Mouse (Mus musculus) forebrain, embryonic 13.5 days (tissue): ENCODE data around the gene Peak1. TPM values are rescaled to one million over a fixed set of nuclear protein-coding genes. Genes with fewer than 3 reads are reported as not detected.
"Not testable (repeated sequence)": the region's sequence is repeated elsewhere in the genome, so short reads cannot be mapped to it uniquely, and the experiment has no call there.

ENCODE experiments used
- ATAC-seq: fragments of 200-750 bp; cut with Nextera tagmentation; 2 replicates; pipeline ENCODE4 v1.8.0; 2017
- H3K27ac ChIP-seq: fragments of 300-500 bp; sonication (generic); 2 replicates; pipeline ENCODE4 v1.5.1; 2015; ENCODE audit warnings: inconsistent platforms, mild to moderate bottlenecking, moderate library complexity
- H3K27me3 ChIP-seq: fragments of 300-500 bp; sonication (generic); 2 replicates; pipeline ENCODE4 v1.6.1; 2015; ENCODE audit warnings: mild to moderate bottlenecking, inconsistent platforms
- H3K36me3 ChIP-seq: fragments of 300-500 bp; sonication (generic); 2 replicates; pipeline ENCODE4 v1.6.1; 2015; ENCODE audit warnings: mild to moderate bottlenecking, inconsistent platforms; ENCODE audit not compliant: poor library complexity, severe bottlenecking
- H3K4me1 ChIP-seq: fragments of 300-500 bp; sonication (generic); 2 replicates; pipeline ENCODE4 v1.6.1; 2015; ENCODE audit warnings: inconsistent platforms
- H3K4me2 ChIP-seq: fragments of 300-500 bp; sonication (generic); 2 replicates; pipeline ENCODE4 v1.6.1; 2015; ENCODE audit warnings: inconsistent platforms, mild to moderate bottlenecking, moderate library complexity
- H3K4me3 ChIP-seq: fragments of 300-500 bp; sonication (generic); 2 replicates; pipeline ENCODE4 v1.5.1; 2015; ENCODE audit warnings: mild to moderate bottlenecking, inconsistent platforms
- H3K9ac ChIP-seq: fragments of 300-500 bp; sonication (generic); 2 replicates; pipeline ENCODE4 v1.6.1; 2015; ENCODE audit warnings: mild to moderate bottlenecking, inconsistent platforms
- H3K9me3 ChIP-seq: fragments of 300-500 bp; sonication (generic); replicated peaks from 2 replicates; pipeline ENCODE4 v1.6.1; 2016; ENCODE audit warnings: inconsistent platforms
- WGBS: fragments of 180-500 bp; shearing (Covaris S2); methylation state at CpG from one replicate; pipeline ENCODE4 v1.1.7; 2015; 5-methylcytosine and 5-hydroxymethylcytosine counted together
- polyA plus RNA-seq: library from polyadenylated mRNA; unstranded; fragments of >200 nt; fragmentation: Nextera tagmentation; extraction: Ambion mirVana; gene quantifications from 2 replicates; pipeline ENCODE4 v1.2.1, GENCODE M21; 2015

Peak1 gene
- polyA plus RNA-seq, 1 experiment from 2014 or later = 3.3 TPM

GRCm38 (mm10) chr9:56223429-56224051, 194.3 kb downstream of the Peak1 start:
- peak; percentile 100 for ATAC-seq
- peaks cover 17% of the 10 kb centered on the region for H3K27me3 ChIP-seq
- H3K4me1 ChIP-seq, H3K36me3 ChIP-seq, H3K27ac ChIP-seq, H3K9me3 ChIP-seq, H3K9ac ChIP-seq: not testable (repeated sequence)
- WGBS = 25% methylated on average over 43 of the region's 45 CpGs
- H3K4me2 ChIP-seq = peak overlapping the region; percentile 43
- H3K4me3 ChIP-seq = peak overlapping the region; percentile 25

- Histone ChIP-seq H3K27ac (no peak overlapping the region), H3K4me3 (no peak overlapping the region), H3K9ac (no peak overlapping the region), H3K27me3 (peaks cover 12% of the 10 kb centered on the region), H3K4me2 (no peak overlapping the region), H3K4me1 (peaks cover 5% of the 10 kb centered on the region), H3K9me3 (no peaks in the 10 kb centered on the region), H3K36me3 (no peaks in the 10 kb centered on the region)
- ATAC-seq = no peak
- 81% methylated on average over 2 of the region's 2 CpGs for WGBS
Observed at GRCm38 (mm10) chr9:56218860-56219259, 199.0 kb downstream of the Peak1 start.

GRCm38 (mm10) chr9:56218043-56218442, 199.8 kb downstream of the Peak1 start:
- H3K36me3 ChIP-seq = no peaks in the 10 kb centered on the region
- no peak for ATAC-seq
- no peak overlapping the region for H3K27ac ChIP-seq
- H3K27me3 ChIP-seq = peaks cover 12% of the 10 kb centered on the region
- no peak overlapping the region for H3K4me3 ChIP-seq
- no peak overlapping the region for H3K9ac ChIP-seq
- no peaks in the 10 kb centered on the region for H3K9me3 ChIP-seq
- H3K4me2 ChIP-seq = no peak overlapping the region
- H3K4me1 ChIP-seq = peaks cover 9% of the 10 kb centered on the region
- 92% methylated on average over 2 of the region's 2 CpGs for WGBS

GRCm38 (mm10) chr9:56217386-56217785, 200.5 kb downstream of the Peak1 start:
- Histone ChIP-seq H3K27ac (no peak overlapping the region), H3K4me3 (no peak overlapping the region), H3K36me3 (no peaks in the 10 kb centered on the region), H3K4me2 (no peak overlapping the region), H3K27me3 (peaks cover 8% of the 10 kb centered on the region; the same call in 1 of the 2 replicates), H3K9me3 (no peaks in the 10 kb centered on the region), H3K9ac (no peak overlapping the region), H3K4me1 (peaks cover 9% of the 10 kb centered on the region)
- WGBS = 92% methylated on average over 1 of the region's 1 CpGs
- no peak for ATAC-seq

- H3K4me2 ChIP-seq = peak overlapping the region; percentile 50
- H3K9me3 ChIP-seq = no peaks in the 10 kb centered on the region
- H3K4me1 ChIP-seq = peaks cover 9% of the 10 kb centered on the region
- peak; percentile 62; the same call in 1 of the 2 replicates for ATAC-seq
- H3K27me3 ChIP-seq = no peaks in the 10 kb centered on the region
- H3K4me3 ChIP-seq = peak overlapping the region; percentile 24
- no peak overlapping the region for H3K27ac ChIP-seq
- H3K36me3 ChIP-seq = no peaks in the 10 kb centered on the region
- H3K9ac ChIP-seq = peak overlapping the region; percentile 28
- WGBS = 7% methylated on average over 11 of the region's 11 CpGs
Observed at GRCm38 (mm10) chr9:56213451-56214291, 204.2 kb downstream of the Peak1 start.

- H3K9me3 ChIP-seq = no peaks in the 10 kb centered on the region
- WGBS = 86% methylated on average over 8 of the region's 8 CpGs
- H3K4me3 ChIP-seq = no peak overlapping the region
- no peak for ATAC-seq
- H3K9ac ChIP-seq = no peak overlapping the region
- H3K27me3 ChIP-seq = no peaks in the 10 kb centered on the region
- H3K27ac ChIP-seq = no peak overlapping the region
- no peak overlapping the region for H3K4me2 ChIP-seq
- H3K36me3 ChIP-seq = no peaks in the 10 kb centered on the region
- peaks cover 4% of the 10 kb centered on the region for H3K4me1 ChIP-seq
Observed at GRCm38 (mm10) chr9:56208817-56209216, 209.1 kb downstream of the Peak1 start.

GRCm38 (mm10) chr9:56207516-56207915, 210.4 kb downstream of the Peak1 start:
- H3K4me3 ChIP-seq = no peak overlapping the region
- H3K27ac ChIP-seq = no peak overlapping the region
- no peaks in the 10 kb centered on the region for H3K27me3 ChIP-seq
- WGBS = 81% methylated on average over 5 of the region's 5 CpGs
- ATAC-seq = no peak
- no peaks in the 10 kb centered on the region for H3K4me1 ChIP-seq
- no peak overlapping the region for H3K9ac ChIP-seq
- H3K9me3 ChIP-seq = no peaks in the 10 kb centered on the region
- H3K4me2 ChIP-seq = no peak overlapping the region
- no peaks in the 10 kb centered on the region for H3K36me3 ChIP-seq

- no peaks in the 10 kb centered on the region for H3K36me3 ChIP-seq
- no peaks in the 10 kb centered on the region for H3K27me3 ChIP-seq
- no peaks in the 10 kb centered on the region for H3K9me3 ChIP-seq
- no peak overlapping the region for H3K27ac ChIP-seq
- no peak overlapping the region for H3K4me2 ChIP-seq
- no peak overlapping the region for H3K9ac ChIP-seq
- 91% methylated on average over 10 of the region's 10 CpGs for WGBS
- no peaks in the 10 kb centered on the region for H3K4me1 ChIP-seq
- ATAC-seq = no peak
- no peak overlapping the region for H3K4me3 ChIP-seq
Observed at GRCm38 (mm10) chr9:56207083-56207482, 210.8 kb downstream of the Peak1 start.

- Histone ChIP-seq H3K4me3 (no peak overlapping the region), H3K9ac (no peak overlapping the region), H3K9me3 (no peaks in the 10 kb centered on the region), H3K27me3 (0 out of 2 replicates have a peak, but pooled peaks cover under 1% of the 10 kb centered on the region), H3K4me1 (0 out of 2 replicates have a peak, but pooled peaks cover 3% of the 10 kb centered on the region), H3K4me2 (no peak overlapping the region), H3K36me3 (no peaks in the 10 kb centered on the region), H3K27ac (no peak overlapping the region)
- no peak for ATAC-seq
- WGBS = 88% methylated on average over 11 of the region's 11 CpGs
Observed at GRCm38 (mm10) chr9:56205336-56205735, 212.5 kb downstream of the Peak1 start.

GRCm38 (mm10) chr9:56204316-56204715, 213.6 kb downstream of the Peak1 start:
- Histone ChIP-seq H3K4me1 (0 out of 2 replicates have a peak, but pooled peaks cover 3% of the 10 kb centered on the region), H3K4me2 (no peak overlapping the region), H3K9me3 (no peaks in the 10 kb centered on the region), H3K36me3 (no peaks in the 10 kb centered on the region), H3K4me3 (no peak overlapping the region), H3K9ac (no peak overlapping the region), H3K27me3 (0 out of 2 replicates have a peak, but pooled peaks cover 10% of the 10 kb centered on the region), H3K27ac (no peak overlapping the region)
- 88% methylated on average over 4 of the region's 4 CpGs for WGBS
- no peak for ATAC-seq

- no peaks in the 10 kb centered on the region for H3K36me3 ChIP-seq
- H3K27me3 ChIP-seq = peaks cover 14% of the 10 kb centered on the region; the same call in 1 of the 2 replicates
- no peak overlapping the region for H3K4me2 ChIP-seq
- H3K4me3 ChIP-seq = no peak overlapping the region
- WGBS = 42% methylated on average over 14 of the region's 14 CpGs
- ATAC-seq = peak; percentile 76
- H3K4me1 ChIP-seq = peaks cover 3% of the 10 kb centered on the region; the same call in 1 of the 2 replicates
- no peaks in the 10 kb centered on the region for H3K9me3 ChIP-seq
- no peak overlapping the region for H3K9ac ChIP-seq
- H3K27ac ChIP-seq = no peak overlapping the region
Observed at GRCm38 (mm10) chr9:56200645-56201314, 217.1 kb downstream of the Peak1 start.

GRCm38 (mm10) chr9:56200200-56200599, 217.7 kb downstream of the Peak1 start:
- no peaks in the 10 kb centered on the region for H3K9me3 ChIP-seq
- H3K4me1 ChIP-seq = peaks cover 9% of the 10 kb centered on the region; the same call in 1 of the 2 replicates
- H3K4me2 ChIP-seq = no peak overlapping the region
- no peak overlapping the region for H3K9ac ChIP-seq
- WGBS = 60% methylated on average over 2 of the region's 2 CpGs
- H3K4me3 ChIP-seq = no peak overlapping the region
- H3K27ac ChIP-seq = no peak overlapping the region
- H3K27me3 ChIP-seq = peaks cover 17% of the 10 kb centered on the region; the same call in 1 of the 2 replicates
- no peak for ATAC-seq
- no peaks in the 10 kb centered on the region for H3K36me3 ChIP-seq
